Mouse (Mus musculus) intestine, postnatal 0 days (tissue): ENCODE results near the gene Dusp9. TPM values are rescaled to one million over a fixed set of nuclear protein-coding genes. Genes with fewer than 3 reads are reported as not detected.

Experiments
- ATAC-seq: fragments of 200-750 bp; cut with Nextera tagmentation; 2 replicates; pipeline ENCODE4 v1.8.0; 2017; ENCODE audit warnings: mild to moderate bottlenecking, moderate TSS enrichment, moderate library complexity
- H3K27ac ChIP-seq: fragments of 300-500 bp; sonication (generic); 2 replicates; pipeline ENCODE4 v1.5.1; 2014; ENCODE audit warnings: mild to moderate bottlenecking, low read depth, low read length, moderate library complexity
- H3K27me3 ChIP-seq: fragments of 300-500 bp; sonication (generic); replicated peaks from 2 replicates; pipeline ENCODE4 v1.6.1; 2014; ENCODE audit warnings: low read length, mixed read lengths; ENCODE audit not compliant: control insufficient read depth, insufficient read depth
- H3K36me3 ChIP-seq: fragments of 300-500 bp; sonication (generic); 2 replicates; pipeline ENCODE4 v1.6.1; 2014; ENCODE audit warnings: mild to moderate bottlenecking, moderate library complexity; ENCODE audit not compliant: control insufficient read depth, insufficient read depth
- H3K4me1 ChIP-seq: fragments of 300-500 bp; sonication (generic); replicated peaks from 2 replicates; pipeline ENCODE4 v1.6.1; 2014; ENCODE audit warnings: antibody characterized with exemption, low read length, mixed read lengths; ENCODE audit not compliant: control insufficient read depth, insufficient read depth
- H3K4me2 ChIP-seq: fragments of 300-500 bp; sonication (generic); replicated peaks from 2 replicates; pipeline ENCODE4 v1.6.1; 2014; ENCODE audit warnings: low read depth, mild to moderate bottlenecking, moderate library complexity
- H3K4me3 ChIP-seq: fragments of 300-500 bp; sonication (generic); 2 replicates; pipeline ENCODE4 v1.5.1; 2014; ENCODE audit warnings: low read depth, low read length
- H3K9ac ChIP-seq: fragments of 300-500 bp; sonication (generic); 2 replicates; pipeline ENCODE4 v1.6.1; 2014; ENCODE audit warnings: mild to moderate bottlenecking, low read depth, low read length
- H3K9me3 ChIP-seq: fragments of 300-500 bp; sonication (generic); 2 replicates; pipeline ENCODE4 v1.6.1; 2016; ENCODE audit warnings: mixed run types; ENCODE audit not compliant: control insufficient read depth
- CTCF ChIP-seq: sonication (generic); IDR thresholded peaks from 2 replicates; pipeline ENCODE4 v1.5.1; 2016; ENCODE audit warnings: low read depth, mild to moderate bottlenecking, control low read depth, antibody characterized with exemption, moderate library complexity
- WGBS: fragments of 180-500 bp; shearing (Covaris S2); extraction: QIAGEN DNeasy Blood & Tissue Kit; methylation state at CpG from one replicate; pipeline ENCODE4 v1.1.7; 2014; 5-methylcytosine and 5-hydroxymethylcytosine counted together
- polyA plus RNA-seq: library from polyadenylated mRNA; unstranded; fragments of >200 nt; fragmentation: Nextera tagmentation; extraction: Ambion mirVana; gene quantifications from 2 replicates; pipeline ENCODE4 v1.2.1, GENCODE M21; 2015

The Dusp9 gene
- polyA plus RNA-seq, 1 experiment from 2014 or later: 2.7 TPM

- Histone ChIP-seq H3K9ac (no peak overlapping the region), H3K27ac (no peak overlapping the region), H3K4me2 (peak overlapping the region; percentile 73), H3K9me3 (no peaks in the 10 kb centered on the region), H3K27me3 (no peaks in the 10 kb centered on the region), H3K36me3 (no peaks in the 10 kb centered on the region), H3K4me1 (no peaks in the 10 kb centered on the region), H3K4me3 (peak overlapping the region; percentile 39; the same call in 1 of the 2 replicates)
- no peak for TF ChIP-seq CTCF
- ATAC-seq: no peak
- 70% methylated on average over 12 of the region's 13 CpGs for WGBS
These were observed 19.8 kb downstream of the Dusp9 start for GRCm38 (mm10) chrX:73658936-73659574.

- Histone ChIP-seq H3K27ac (no peak within 1 kb of the TSS), H3K4me3 (peak within 1 kb of the TSS; percentile 39), H3K9ac (0 out of 2 replicates have a peak within 1 kb of the TSS, but pooled peaks have one; percentile 31), H3K4me1 (no peaks in the 10 kb centered on the region), H3K9me3 (no peaks in the 10 kb centered on the region), H3K27me3 (no peaks in the 10 kb centered on the region), H3K4me2 (peak within 1 kb of the TSS; percentile 73), H3K36me3 (no peaks in the 10 kb centered on the region)
- 18% methylated on average over 50 of the region's 57 CpGs for WGBS
- ATAC-seq: no peak
- TF ChIP-seq CTCF: no peak
These were observed 20.5 kb downstream of the Dusp9 start, which contains the start of gene Pnck for GRCm38 (mm10) chrX:73659575-73660283. Pnck (minus strand) TSS chrX:73660117.

DNA sequence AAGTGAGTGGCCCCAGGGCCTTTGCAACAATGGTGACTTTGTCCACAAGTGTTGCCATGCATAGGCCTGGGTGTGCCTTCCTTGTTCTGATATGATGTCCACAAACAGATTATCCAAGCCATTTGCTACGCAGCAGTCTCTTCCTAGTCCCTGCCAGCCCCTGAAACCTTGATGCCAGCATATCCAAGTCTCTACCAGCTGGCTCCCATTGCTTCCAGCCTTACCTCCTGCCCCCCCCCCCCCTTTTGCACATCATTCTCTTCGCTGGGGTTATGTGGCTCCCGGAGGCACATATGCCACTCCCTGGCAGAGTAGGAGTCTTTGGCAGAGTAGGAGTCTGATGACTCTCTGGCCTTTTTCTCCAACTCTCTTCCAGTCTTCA lies 21.1 kb downstream of the Dusp9 start:
- no peak overlapping the region for H3K27ac ChIP-seq
- H3K36me3 ChIP-seq: no peaks in the 10 kb centered on the region
- no peak for TF ChIP-seq CTCF
- no peaks in the 10 kb centered on the region for H3K9me3 ChIP-seq
- 0 out of 2 replicates have a peak overlapping the region, but pooled peaks have one; percentile 31 for H3K9ac ChIP-seq
- H3K4me3 ChIP-seq: peak overlapping the region; percentile 39
- H3K27me3 ChIP-seq: no peaks in the 10 kb centered on the region
- no peaks in the 10 kb centered on the region for H3K4me1 ChIP-seq
- ATAC-seq: no peak
- H3K4me2 ChIP-seq: peak overlapping the region; percentile 73
- WGBS: 68% methylated on average over 3 of the region's 3 CpGs

GRCm38 (mm10) chrX:73663143-73663542 lies 23.9 kb downstream of the Dusp9 start:
- no peaks in the 10 kb centered on the region for H3K4me1 ChIP-seq
- no peak overlapping the region for H3K4me3 ChIP-seq
- H3K9ac ChIP-seq: no peak overlapping the region
- H3K4me2 ChIP-seq: no peak overlapping the region
- no peaks in the 10 kb centered on the region for H3K9me3 ChIP-seq
- no peaks in the 10 kb centered on the region for H3K27me3 ChIP-seq
- no peaks in the 10 kb centered on the region for H3K36me3 ChIP-seq
- no peak for ATAC-seq
- TF ChIP-seq CTCF: peak; percentile 52
- no peak overlapping the region for H3K27ac ChIP-seq

DNA sequence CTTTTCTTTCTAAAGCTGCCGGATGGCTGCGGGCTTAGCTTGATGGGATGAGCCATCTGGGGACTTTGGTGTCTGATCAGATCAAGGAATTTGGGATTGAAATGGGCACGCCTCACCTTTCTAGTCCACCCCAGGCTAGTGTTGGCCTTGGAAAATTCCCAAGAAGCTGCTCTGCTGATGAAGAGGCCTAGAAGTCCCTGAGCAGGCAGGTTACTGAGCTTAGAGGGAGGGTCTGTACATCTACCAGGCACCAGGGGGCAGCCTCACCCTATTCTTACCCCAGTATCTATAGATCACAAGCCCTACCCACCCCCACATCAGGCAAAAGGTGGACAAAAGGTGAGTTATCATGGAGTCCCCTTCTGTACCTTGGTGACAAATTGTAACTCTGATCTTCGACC lies 32.8 kb downstream of the Dusp9 start:
- no peaks in the 10 kb centered on the region for H3K9me3 ChIP-seq
- H3K4me1 ChIP-seq: no peaks in the 10 kb centered on the region; the same call in 1 of the 2 replicates
- peak overlapping the region; percentile 85; the same call in 1 of the 2 replicates for H3K27ac ChIP-seq
- TF ChIP-seq CTCF: peak; percentile 75
- H3K36me3 ChIP-seq: no peaks in the 10 kb centered on the region; the same call in 1 of the 2 replicates
- no peak overlapping the region for H3K4me3 ChIP-seq
- WGBS: 61% methylated on average over 4 of the region's 4 CpGs
- ATAC-seq: peak; percentile 37
- no peak overlapping the region for H3K9ac ChIP-seq
- H3K4me2 ChIP-seq: peak overlapping the region; percentile 63
- no peaks in the 10 kb centered on the region for H3K27me3 ChIP-seq

DNA sequence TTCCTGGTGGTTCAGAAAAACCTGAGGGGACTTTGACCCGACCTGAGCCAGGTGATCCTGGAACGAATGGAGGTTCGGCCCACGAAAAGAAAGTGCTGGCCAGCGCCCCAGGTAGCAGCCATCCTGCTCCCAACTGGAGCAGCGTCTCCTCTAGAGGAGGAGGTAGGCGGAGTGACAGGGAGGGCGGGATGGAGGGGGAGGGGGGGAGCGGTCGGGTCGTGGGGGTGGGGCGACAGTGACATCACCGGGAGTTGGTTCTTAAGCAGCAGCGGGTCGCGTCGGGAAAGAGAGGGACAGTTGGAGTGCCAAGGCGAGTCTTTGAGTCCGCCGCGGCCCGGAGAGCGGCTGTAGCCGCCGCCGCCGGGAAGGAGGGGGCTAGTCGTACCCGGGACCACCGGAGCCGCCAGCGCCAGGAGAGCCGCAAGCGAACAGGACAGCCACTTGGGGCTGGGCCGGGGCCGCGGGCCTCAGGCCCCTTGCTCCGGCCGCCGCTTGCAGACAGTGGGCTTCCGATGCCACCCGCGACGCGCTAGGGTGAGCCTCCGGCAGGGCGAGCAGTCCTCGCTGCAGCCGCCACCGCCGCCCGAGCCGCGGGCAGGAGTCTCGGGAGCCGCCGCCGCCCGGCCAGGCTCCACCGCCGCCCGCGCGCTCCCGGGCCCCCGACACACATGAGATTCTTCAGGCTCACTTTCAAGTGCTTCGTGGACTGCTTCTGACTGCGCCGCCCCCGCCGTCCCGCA lies 33.8 kb downstream of the Dusp9 start, which contains the start of gene Slc6a8:
Gene Slc6a8, plus strand, starts transcription at position 272 of the 740 bp plus-strand sequence.
- 12% methylated on average over 46 of the region's 72 CpGs for WGBS
- Histone ChIP-seq H3K4me2 (peak within 1 kb of the TSS; percentile 63), H3K36me3 (no peaks in the 10 kb centered on the region; the same call in 1 of the 2 replicates), H3K27me3 (no peaks in the 10 kb centered on the region), H3K27ac (peak within 1 kb of the TSS; percentile 85), H3K9me3 (no peaks in the 10 kb centered on the region), H3K4me3 (peak within 1 kb of the TSS; percentile 60), H3K9ac (peak within 1 kb of the TSS; percentile 79), H3K4me1 (no peaks in the 10 kb centered on the region; the same call in 1 of the 2 replicates)
- peak; percentile 71 for ATAC-seq
- TF ChIP-seq CTCF: no peak
